Mouse (Mus musculus): ENCODE data around the gene Glis1. TPM values are rescaled to one million over a fixed set of nuclear protein-coding genes. Genes with fewer than 3 reads are reported as not detected.

Gene Glis1
- polyA plus RNA-seq, 1 experiment from 2014 or later: 0.18 TPM

- Histone ChIP-seq H3K4me1 (replicated peaks; ENCODE audit: control insufficient read depth, insufficient read depth, low read length) (no peaks in the 10 kb centered on the region), H3K9ac (ENCODE audit: low read depth, low read length) (no peak overlapping the region), H3K9me3 (ENCODE audit: control insufficient read depth) (no peaks in the 10 kb centered on the region), H3K4me3 (ENCODE audit: low read depth, low read length) (no peak overlapping the region), H3K36me3 (ENCODE audit: control insufficient read depth, insufficient read depth) (no peaks in the 10 kb centered on the region), H3K4me2 (replicated peaks; ENCODE audit: low read depth) (no peak overlapping the region), H3K27ac (ENCODE audit: low read depth, low read length) (no peak overlapping the region), H3K27me3 (replicated peaks; ENCODE audit: control insufficient read depth, insufficient read depth, low read length) (no peaks in the 10 kb centered on the region)
- ATAC-seq: no peak
- 77% methylated on average over 3 of the region's 3 CpGs for WGBS
- no peak for TF ChIP-seq CTCF (IDR thresholded peaks at IDR 0.05; ENCODE audit: low read depth)
Measured at GRCm38 (mm10) chr4:107539021-107539420, 104.6 kb downstream of the Glis1 start.

GRCm38 (mm10) chr4:107541821-107542220 lies 107.4 kb downstream of the Glis1 start:
- no peak for ATAC-seq
- TF ChIP-seq CTCF (IDR thresholded peaks at IDR 0.05; ENCODE audit: low read depth): no peak

GRCm38 (mm10) chr4:107544843-107545242 lies 110.5 kb downstream of the Glis1 start:
- no peaks in the 10 kb centered on the region; the same call in 1 of the 2 replicates for H3K27me3 ChIP-seq (replicated peaks; ENCODE audit: control insufficient read depth, insufficient read depth, low read length)
- 49% methylated on average over 5 of the region's 5 CpGs for WGBS

More at GRCm38 (mm10) chr4:107541821-107542220, 107.4 kb downstream of the Glis1 start:
- Histone ChIP-seq H3K9ac (ENCODE audit: low read depth, low read length) (no peak overlapping the region), H3K36me3 (ENCODE audit: control insufficient read depth, insufficient read depth) (no peaks in the 10 kb centered on the region), H3K4me2 (replicated peaks; ENCODE audit: low read depth) (no peak overlapping the region), H3K4me3 (ENCODE audit: low read depth, low read length) (no peak overlapping the region), H3K27me3 (replicated peaks; ENCODE audit: control insufficient read depth, insufficient read depth, low read length) (no peaks in the 10 kb centered on the region; the same call in 1 of the 2 replicates), H3K27ac (ENCODE audit: low read depth, low read length) (no peak overlapping the region), H3K4me1 (replicated peaks; ENCODE audit: control insufficient read depth, insufficient read depth, low read length) (no peaks in the 10 kb centered on the region), H3K9me3 (ENCODE audit: control insufficient read depth) (no peaks in the 10 kb centered on the region)
- WGBS: 58% methylated on average over 4 of the region's 4 CpGs

GRCm38 (mm10) chr4:107545726-107546125 lies 111.3 kb downstream of the Glis1 start:
- TF ChIP-seq CTCF (IDR thresholded peaks at IDR 0.05; ENCODE audit: low read depth): no peak
- no peak overlapping the region for H3K9ac ChIP-seq (ENCODE audit: low read depth, low read length)
- no peaks in the 10 kb centered on the region; the same call in 1 of the 2 replicates for H3K27me3 ChIP-seq (replicated peaks; ENCODE audit: control insufficient read depth, insufficient read depth, low read length)
- no peak overlapping the region for H3K4me3 ChIP-seq (ENCODE audit: low read depth, low read length)
- H3K4me1 ChIP-seq (replicated peaks; ENCODE audit: control insufficient read depth, insufficient read depth, low read length): no peaks in the 10 kb centered on the region
- no peak for ATAC-seq
- 81% methylated on average over 1 of the region's 1 CpGs for WGBS
- H3K36me3 ChIP-seq (ENCODE audit: control insufficient read depth, insufficient read depth): no peaks in the 10 kb centered on the region
- H3K27ac ChIP-seq (ENCODE audit: low read depth, low read length): no peak overlapping the region
- H3K4me2 ChIP-seq (replicated peaks; ENCODE audit: low read depth): no peak overlapping the region
- H3K9me3 ChIP-seq (ENCODE audit: control insufficient read depth): no peaks in the 10 kb centered on the region

More at GRCm38 (mm10) chr4:107544843-107545242, 110.5 kb downstream of the Glis1 start:
- Histone ChIP-seq H3K9ac (ENCODE audit: low read depth, low read length) (no peak overlapping the region), H3K36me3 (ENCODE audit: control insufficient read depth, insufficient read depth) (no peaks in the 10 kb centered on the region), H3K4me1 (replicated peaks; ENCODE audit: control insufficient read depth, insufficient read depth, low read length) (no peaks in the 10 kb centered on the region), H3K9me3 (ENCODE audit: control insufficient read depth) (no peaks in the 10 kb centered on the region), H3K27ac (ENCODE audit: low read depth, low read length) (no peak overlapping the region), H3K4me3 (ENCODE audit: low read depth, low read length) (no peak overlapping the region), H3K4me2 (replicated peaks; ENCODE audit: low read depth) (no peak overlapping the region)
- TF ChIP-seq CTCF (IDR thresholded peaks at IDR 0.05; ENCODE audit: low read depth): no peak
- ATAC-seq: no peak

DNA sequence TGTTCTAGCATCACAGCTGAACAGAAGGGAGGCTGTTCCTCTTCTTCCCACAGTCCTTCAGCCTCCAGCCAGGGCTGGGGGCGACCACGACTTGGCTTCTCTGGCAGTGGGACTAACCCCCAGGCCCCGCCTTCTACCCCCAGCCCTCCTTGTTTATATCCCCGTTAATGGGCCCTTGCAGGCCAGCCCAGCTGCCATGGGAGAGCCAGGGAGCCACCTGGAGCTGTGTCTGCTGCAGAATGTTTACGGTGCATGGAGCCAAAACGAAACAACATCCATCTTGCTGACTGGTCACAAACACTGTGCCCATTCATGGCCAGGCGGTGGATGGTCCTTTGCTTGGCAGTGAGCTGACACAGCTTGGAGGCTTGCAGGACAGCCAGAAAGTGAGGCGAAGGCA lies 112.1 kb downstream of the Glis1 start:
- TF ChIP-seq CTCF (IDR thresholded peaks at IDR 0.05; ENCODE audit: low read depth): no peak
- Histone ChIP-seq H3K27me3 (replicated peaks; ENCODE audit: control insufficient read depth, insufficient read depth, low read length) (no peaks in the 10 kb centered on the region; the same call in 1 of the 2 replicates), H3K9ac (ENCODE audit: low read depth, low read length) (no peak overlapping the region), H3K4me2 (replicated peaks; ENCODE audit: low read depth) (no peak overlapping the region), H3K27ac (ENCODE audit: low read depth, low read length) (no peak overlapping the region), H3K4me1 (replicated peaks; ENCODE audit: control insufficient read depth, insufficient read depth, low read length) (no peaks in the 10 kb centered on the region), H3K36me3 (ENCODE audit: control insufficient read depth, insufficient read depth) (no peaks in the 10 kb centered on the region), H3K4me3 (ENCODE audit: low read depth, low read length) (no peak overlapping the region), H3K9me3 (ENCODE audit: control insufficient read depth) (no peaks in the 10 kb centered on the region)
- ATAC-seq: no peak
- WGBS: 51% methylated on average over 8 of the region's 8 CpGs

- 80% methylated on average over 10 of the region's 10 CpGs for WGBS
- H3K9me3 ChIP-seq (ENCODE audit: control insufficient read depth): no peaks in the 10 kb centered on the region
- H3K27me3 ChIP-seq (replicated peaks; ENCODE audit: control insufficient read depth, insufficient read depth, low read length): no peaks in the 10 kb centered on the region; the same call in 1 of the 2 replicates
- ATAC-seq: no peak
- H3K36me3 ChIP-seq (ENCODE audit: control insufficient read depth, insufficient read depth): no peaks in the 10 kb centered on the region
- no peak overlapping the region for H3K9ac ChIP-seq (ENCODE audit: low read depth, low read length)
- no peak for TF ChIP-seq CTCF (IDR thresholded peaks at IDR 0.05; ENCODE audit: low read depth)
- no peaks in the 10 kb centered on the region for H3K4me1 ChIP-seq (replicated peaks; ENCODE audit: control insufficient read depth, insufficient read depth, low read length)
- no peak overlapping the region for H3K4me3 ChIP-seq (ENCODE audit: low read depth, low read length)
- no peak overlapping the region for H3K4me2 ChIP-seq (replicated peaks; ENCODE audit: low read depth)
- H3K27ac ChIP-seq (ENCODE audit: low read depth, low read length): no peak overlapping the region
Measured at GRCm38 (mm10) chr4:107550096-107550495, 115.7 kb downstream of the Glis1 start.

DNA sequence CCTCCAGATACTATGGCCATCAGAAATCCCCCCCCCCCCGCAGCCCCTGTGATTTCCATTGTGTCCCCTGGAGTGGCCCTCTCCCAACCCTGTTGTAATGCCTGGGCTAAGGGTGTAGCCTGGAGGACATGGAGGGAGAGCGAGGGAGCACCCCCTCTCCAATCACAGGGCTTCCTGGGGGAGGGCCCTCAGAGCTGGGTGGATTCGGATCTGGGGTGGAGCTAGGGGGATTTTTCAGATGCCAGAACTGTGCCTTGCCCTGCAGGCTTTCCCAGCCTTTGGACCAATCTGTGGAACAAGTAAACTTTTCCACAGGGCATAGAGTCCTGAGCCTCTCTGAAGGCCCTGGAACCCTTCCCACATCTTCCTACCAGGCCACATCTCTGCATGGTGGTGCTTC lies 116.2 kb downstream of the Glis1 start:
- no peaks in the 10 kb centered on the region; the same call in 1 of the 2 replicates for H3K27me3 ChIP-seq (replicated peaks; ENCODE audit: control insufficient read depth, insufficient read depth, low read length)
- no peaks in the 10 kb centered on the region for H3K36me3 ChIP-seq (ENCODE audit: control insufficient read depth, insufficient read depth)
- no peak overlapping the region for H3K4me3 ChIP-seq (ENCODE audit: low read depth, low read length)
- no peaks in the 10 kb centered on the region for H3K9me3 ChIP-seq (ENCODE audit: control insufficient read depth)
- no peaks in the 10 kb centered on the region for H3K4me1 ChIP-seq (replicated peaks; ENCODE audit: control insufficient read depth, insufficient read depth, low read length)
- TF ChIP-seq CTCF (IDR thresholded peaks at IDR 0.05; ENCODE audit: low read depth): no peak
- no peak overlapping the region for H3K9ac ChIP-seq (ENCODE audit: low read depth, low read length)
- no peak overlapping the region for H3K4me2 ChIP-seq (replicated peaks; ENCODE audit: low read depth)
- WGBS: 71% methylated on average over 3 of the region's 3 CpGs
- no peak overlapping the region for H3K27ac ChIP-seq (ENCODE audit: low read depth, low read length)
- no peak for ATAC-seq
